Mouse (Mus musculus): ENCODE results near the gene Racgap1. TPM values are rescaled to one million over a fixed set of nuclear protein-coding genes. Genes with fewer than 3 reads are reported as not detected.
A peak's percentile ranks its signal among the peaks of the same experiment; 100 is the strongest.

Gene Racgap1
- 97.6 and 102 TPM in 2 replicates for polyA plus RNA-seq (2015; fragmentation: Nextera tagmentation; extraction: Ambion mirVana)

DNA sequence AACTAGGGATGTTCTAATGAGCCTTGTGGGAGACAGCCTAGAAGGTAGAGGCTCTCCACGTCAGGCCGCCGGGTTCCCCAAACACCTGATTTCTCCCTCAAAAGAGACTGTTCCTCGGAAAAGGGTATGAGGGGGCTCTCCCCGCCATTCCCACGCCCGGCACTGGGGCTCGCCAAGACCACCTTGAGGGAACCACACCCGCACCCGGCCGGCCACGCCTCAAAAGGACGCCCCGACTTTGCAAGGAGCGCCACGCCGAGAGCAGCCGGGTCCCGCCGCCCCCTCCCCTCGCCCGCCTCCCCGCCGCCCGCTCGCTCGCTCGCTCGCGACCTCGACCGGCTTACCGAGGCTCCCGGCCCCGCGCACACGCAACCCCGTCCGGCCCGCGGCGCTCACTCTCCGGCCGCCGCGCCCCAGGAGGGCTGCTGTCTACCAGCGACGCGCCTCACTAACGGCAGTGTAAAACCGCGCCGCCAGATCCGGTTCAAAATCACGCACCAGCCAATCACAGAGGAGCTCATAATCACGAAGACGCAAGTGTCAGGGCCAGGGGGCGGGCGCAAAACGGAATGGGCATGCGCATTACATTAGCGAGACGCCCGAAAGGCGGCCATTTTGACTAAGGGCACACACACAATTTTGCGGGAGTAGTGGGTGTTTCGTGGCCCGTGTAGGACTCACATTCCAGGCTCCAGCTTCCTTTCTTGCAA, at the start of gene Racgap1:
Gene Racgap1 (minus strand): TSS at position 494 of the 710 bp plus-strand sequence.
- peaks cover 11% of the 10 kb centered on the region for H3K27me3 ChIP-seq
- no peaks in the 10 kb centered on the region for H3K9me3 ChIP-seq
- ATAC-seq (ENCODE audit: low FRiP score) = peak; percentile 85
- H3K9ac ChIP-seq = peak within 1 kb of the TSS; percentile 81
- no peaks in the 10 kb centered on the region for H3K36me3 ChIP-seq
- WGBS = under 1% methylated on average over 68 of the region's 68 CpGs
- peaks cover 81% of the 10 kb centered on the region for H3K4me1 ChIP-seq (replicated peaks)
- H3K27ac ChIP-seq = peak within 1 kb of the TSS; percentile 45; the same call in 1 of the 2 replicates
- H3K4me3 ChIP-seq = peak within 1 kb of the TSS; percentile 79
- peak within 1 kb of the TSS; percentile 89 for H3K4me2 ChIP-seq

DNA sequence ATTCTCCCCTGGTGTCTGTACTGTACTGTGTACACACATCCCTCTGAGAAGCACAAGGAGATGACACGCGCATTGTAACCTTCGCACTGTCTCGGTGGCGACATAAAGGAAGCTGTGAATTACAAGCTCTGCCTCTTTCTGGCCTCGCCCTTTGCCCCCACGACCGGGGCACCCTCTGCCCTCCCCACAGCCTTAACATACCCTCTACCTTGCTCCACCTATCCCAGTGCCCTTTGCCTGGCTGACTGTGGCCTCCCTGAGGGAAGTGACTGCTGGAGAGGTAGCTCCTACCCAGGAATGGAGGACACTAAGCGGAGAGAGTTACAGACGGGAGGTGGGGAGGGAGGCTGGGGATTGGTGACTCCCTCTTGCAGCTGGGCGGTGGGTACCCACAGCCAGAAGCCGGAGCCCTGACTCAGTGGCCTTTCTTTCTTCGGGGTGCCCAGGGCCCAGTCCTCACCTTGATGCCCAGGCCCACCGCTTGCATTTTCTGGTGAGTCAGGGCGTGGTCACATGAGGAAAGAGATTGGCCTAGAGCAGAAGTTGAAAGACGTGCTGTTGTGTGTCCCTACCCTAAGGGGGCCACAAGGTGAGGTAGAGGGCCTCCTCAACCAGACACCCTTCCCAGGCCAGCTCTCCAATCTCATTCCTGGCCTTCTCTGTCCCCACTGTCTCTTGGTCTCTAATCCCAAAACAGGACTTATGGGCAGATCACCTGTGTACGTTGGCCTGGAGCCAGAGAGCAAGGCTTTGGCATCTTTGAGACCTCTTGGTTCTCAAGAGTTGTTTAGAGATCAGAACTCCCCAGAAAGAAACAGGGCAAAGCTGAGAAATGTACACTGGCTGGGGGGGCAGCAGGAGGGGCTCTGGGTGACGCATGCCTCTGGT, 49.0 kb upstream of the Racgap1 start:
- Histone ChIP-seq H3K4me3 (no peak overlapping the region), H3K27ac (0 out of 2 replicates have a peak overlapping the region, but pooled peaks have one; percentile 99), H3K9me3 (no peaks in the 10 kb centered on the region), H3K27me3 (no peaks in the 10 kb centered on the region), H3K4me2 (no peak overlapping the region), H3K9ac (no peak overlapping the region), H3K36me3 (peaks cover 65% of the 10 kb centered on the region), H3K4me1 (replicated peaks) (peaks cover 26% of the 10 kb centered on the region)
- ATAC-seq (ENCODE audit: low FRiP score) = no peak
- WGBS = 90% methylated on average over 18 of the region's 18 CpGs

DNA sequence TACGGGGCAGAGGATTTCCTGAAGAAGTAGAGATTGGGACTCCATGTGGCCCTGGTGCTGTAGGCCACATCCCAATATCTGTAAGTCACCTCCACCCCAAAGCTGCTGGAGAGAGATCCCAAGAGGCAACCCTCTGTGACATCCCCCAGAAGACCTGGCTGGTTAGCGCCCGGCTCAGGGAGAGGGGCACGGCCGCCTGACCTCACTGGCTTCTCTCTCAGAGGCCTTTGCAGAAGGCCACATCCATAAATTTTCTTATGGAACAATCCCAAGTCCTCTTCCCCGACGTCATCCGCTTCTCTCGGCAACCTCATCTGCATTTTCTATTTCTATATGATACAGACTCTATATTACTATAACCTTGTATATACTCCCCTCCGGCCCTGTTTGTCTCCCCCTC, 48.3 kb upstream of the Racgap1 start:
- Histone ChIP-seq H3K27ac (no peak overlapping the region), H3K9ac (no peak overlapping the region), H3K4me3 (no peak overlapping the region), H3K4me1 (replicated peaks) (peaks cover 21% of the 10 kb centered on the region), H3K9me3 (no peaks in the 10 kb centered on the region), H3K27me3 (no peaks in the 10 kb centered on the region), H3K36me3 (peaks cover 68% of the 10 kb centered on the region), H3K4me2 (no peak overlapping the region)
- no peak for ATAC-seq (ENCODE audit: low FRiP score)
- WGBS = 81% methylated on average over 10 of the region's 10 CpGs

GRCm38 (mm10) chr15:99698533-99699085, 47.2 kb upstream of the Racgap1 start:
- H3K4me1 ChIP-seq (replicated peaks) = peaks cover 20% of the 10 kb centered on the region
- no peaks in the 10 kb centered on the region for H3K27me3 ChIP-seq
- H3K27ac ChIP-seq = no peak overlapping the region
- peaks cover 65% of the 10 kb centered on the region for H3K36me3 ChIP-seq
- H3K9me3 ChIP-seq = no peaks in the 10 kb centered on the region
- no peak overlapping the region for H3K4me2 ChIP-seq
- peak overlapping the region; percentile 46; the same call in 1 of the 2 replicates for H3K9ac ChIP-seq
- ATAC-seq (ENCODE audit: low FRiP score) = no peak
- WGBS = 39% methylated on average over 20 of the region's 20 CpGs
- H3K4me3 ChIP-seq = no peak overlapping the region

DNA sequence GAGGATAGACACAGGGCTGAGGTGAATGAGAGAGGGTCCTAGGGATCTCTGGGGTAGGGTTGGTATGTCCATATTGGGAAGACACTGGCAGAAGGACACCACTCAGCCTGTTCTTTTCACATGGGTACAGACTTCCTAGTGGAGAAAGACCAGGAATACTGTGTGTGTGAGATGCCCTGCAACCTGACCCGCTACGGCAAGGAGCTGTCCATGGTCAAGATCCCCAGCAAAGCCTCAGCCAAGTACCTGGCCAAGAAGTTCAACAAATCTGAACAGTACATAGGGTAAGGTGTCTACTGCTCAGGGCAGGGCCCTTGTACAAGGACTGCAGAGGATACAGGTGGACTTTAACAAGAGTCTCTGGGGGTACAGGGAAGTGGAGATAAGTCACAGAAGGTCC, 45.9 kb upstream of the Racgap1 start:
- Histone ChIP-seq H3K36me3 (peaks cover 72% of the 10 kb centered on the region), H3K27ac (no peak overlapping the region), H3K4me1 (replicated peaks) (peaks cover 22% of the 10 kb centered on the region), H3K4me2 (no peak overlapping the region), H3K27me3 (no peaks in the 10 kb centered on the region), H3K9me3 (no peaks in the 10 kb centered on the region), H3K9ac (no peak overlapping the region), H3K4me3 (no peak overlapping the region)
- 40% methylated on average over 2 of the region's 2 CpGs for WGBS
- ATAC-seq (ENCODE audit: low FRiP score) = no peak

DNA sequence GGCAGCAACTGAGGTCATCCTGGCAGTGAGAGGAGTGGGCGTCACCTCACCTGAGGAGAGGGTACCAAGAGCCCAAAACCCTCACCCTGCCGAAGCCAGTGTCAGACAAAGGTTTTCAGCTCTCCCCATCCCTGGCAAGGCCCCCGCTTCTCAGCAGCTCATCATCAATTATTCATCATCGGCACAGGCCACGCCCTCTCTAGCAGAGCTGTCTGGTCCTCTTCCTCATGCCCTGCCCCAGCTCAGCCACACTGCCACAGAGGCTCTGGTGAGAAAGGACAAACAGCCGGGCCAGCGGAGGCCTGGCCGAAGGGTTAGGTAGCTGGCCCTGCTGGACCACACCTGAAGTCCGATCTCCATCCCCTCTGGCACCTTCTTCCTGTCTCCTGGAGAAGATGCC, 40.5 kb upstream of the Racgap1 start:
- 0 out of 2 replicates have a peak, but pooled peaks have one; percentile 32 for ATAC-seq (ENCODE audit: low FRiP score)
- no peaks in the 10 kb centered on the region for H3K27me3 ChIP-seq
- peak overlapping the region; percentile 49 for H3K9ac ChIP-seq
- H3K9me3 ChIP-seq = no peaks in the 10 kb centered on the region
- no peak overlapping the region for H3K4me3 ChIP-seq
- WGBS = 34% methylated on average over 9 of the region's 9 CpGs
- H3K4me2 ChIP-seq = peak overlapping the region; percentile 26; the same call in 1 of the 2 replicates
- peaks cover 45% of the 10 kb centered on the region for H3K4me1 ChIP-seq (replicated peaks)
- H3K27ac ChIP-seq = peak overlapping the region; percentile 79
- peaks cover 49% of the 10 kb centered on the region for H3K36me3 ChIP-seq

GRCm38 (mm10) chr15:99690924-99691323, 39.5 kb upstream of the Racgap1 start:
- peak overlapping the region; percentile 71 for H3K27ac ChIP-seq

GRCm38 (mm10) chr15:99688712-99689111, 37.3 kb upstream of the Racgap1 start:
- H3K9me3 ChIP-seq = no peaks in the 10 kb centered on the region
- peaks cover 36% of the 10 kb centered on the region for H3K4me1 ChIP-seq (replicated peaks)
- peaks cover 52% of the 10 kb centered on the region for H3K36me3 ChIP-seq
- ATAC-seq (ENCODE audit: low FRiP score) = peak; percentile 41; the same call in 1 of the 2 replicates
- no peak overlapping the region for H3K9ac ChIP-seq
- H3K4me3 ChIP-seq = no peak overlapping the region
- H3K4me2 ChIP-seq = no peak overlapping the region
- H3K27me3 ChIP-seq = no peaks in the 10 kb centered on the region
- H3K27ac ChIP-seq = no peak overlapping the region
- WGBS = 4% methylated on average over 4 of the region's 4 CpGs

More at GRCm38 (mm10) chr15:99690924-99691323, 39.5 kb upstream of the Racgap1 start:
- Histone ChIP-seq H3K4me2 (no peak overlapping the region), H3K27me3 (no peaks in the 10 kb centered on the region), H3K36me3 (peaks cover 49% of the 10 kb centered on the region), H3K9ac (peak overlapping the region; percentile 35), H3K9me3 (no peaks in the 10 kb centered on the region), H3K4me3 (no peak overlapping the region), H3K4me1 (replicated peaks) (peaks cover 45% of the 10 kb centered on the region)
- WGBS = 27% methylated on average over 4 of the region's 4 CpGs
- ATAC-seq (ENCODE audit: low FRiP score) = no peak

DNA sequence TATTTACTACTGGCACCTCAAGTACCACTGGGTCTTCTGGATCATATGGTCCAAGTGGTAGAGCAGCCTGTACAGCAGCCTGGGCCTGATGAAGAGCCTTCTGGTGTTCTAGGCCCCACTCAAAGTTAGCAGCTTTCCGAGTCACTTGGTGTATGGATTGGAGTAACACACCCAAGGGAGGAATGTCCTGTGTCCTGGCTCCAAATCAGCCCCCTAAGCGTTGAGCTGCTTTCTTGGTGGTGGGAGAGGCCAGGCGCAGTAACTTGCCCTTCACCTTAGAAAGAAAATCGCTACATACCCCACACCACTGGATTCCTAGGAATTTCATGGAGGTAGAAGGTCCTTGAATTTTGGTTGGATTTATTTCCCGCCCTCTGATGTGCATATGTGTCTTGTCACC, 32.7 kb upstream of the Racgap1 start:
- Histone ChIP-seq H3K9me3 (no peaks in the 10 kb centered on the region), H3K4me2 (no peak overlapping the region), H3K27me3 (no peaks in the 10 kb centered on the region), H3K4me1 (replicated peaks) (peaks cover 3% of the 10 kb centered on the region), H3K4me3 (no peak overlapping the region), H3K27ac (no peak overlapping the region), H3K9ac (no peak overlapping the region), H3K36me3 (peaks cover 63% of the 10 kb centered on the region)
- ATAC-seq (ENCODE audit: low FRiP score) = no peak
- WGBS = 95% methylated on average over 5 of the region's 5 CpGs

GRCm38 (mm10) chr15:99682880-99683279, 31.4 kb upstream of the Racgap1 start:
- Histone ChIP-seq H3K36me3 (peaks cover 61% of the 10 kb centered on the region), H3K4me3 (no peak overlapping the region), H3K4me1 (replicated peaks) (peaks cover 16% of the 10 kb centered on the region), H3K4me2 (no peak overlapping the region), H3K9ac (no peak overlapping the region), H3K27me3 (no peaks in the 10 kb centered on the region), H3K27ac (no peak overlapping the region), H3K9me3 (no peaks in the 10 kb centered on the region)
- WGBS = 93% methylated on average over 7 of the region's 7 CpGs
- ATAC-seq (ENCODE audit: low FRiP score) = no peak

DNA sequence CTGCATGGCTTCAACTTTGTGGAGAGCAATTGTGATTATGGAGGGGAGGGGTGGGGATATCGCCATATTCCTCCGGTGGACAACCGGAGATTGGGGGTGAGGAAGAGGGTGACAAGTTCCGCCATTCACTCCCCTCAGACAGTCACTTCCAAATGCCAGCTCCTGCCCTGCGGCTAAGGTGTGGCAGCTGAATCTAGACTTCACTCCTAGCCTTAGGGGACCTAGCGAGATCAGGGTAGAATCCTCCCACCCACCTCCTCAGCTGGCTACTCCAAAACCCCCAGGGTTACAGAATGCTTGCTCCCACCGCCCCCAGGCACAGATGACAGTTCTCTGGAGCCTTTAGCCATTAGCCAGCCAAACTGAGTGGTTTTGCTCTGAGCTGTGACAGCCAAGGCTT, 27.6 kb upstream of the Racgap1 start:
- H3K9ac ChIP-seq = no peak overlapping the region
- no peaks in the 10 kb centered on the region for H3K27me3 ChIP-seq
- WGBS = 72% methylated on average over 7 of the region's 7 CpGs
- no peak overlapping the region for H3K4me3 ChIP-seq
- H3K36me3 ChIP-seq = peaks cover 28% of the 10 kb centered on the region
- no peak for ATAC-seq (ENCODE audit: low FRiP score)
- 0 out of 2 replicates have a peak overlapping the region, but pooled peaks have one; percentile 13 for H3K4me2 ChIP-seq
- H3K9me3 ChIP-seq = no peaks in the 10 kb centered on the region
- peaks cover 55% of the 10 kb centered on the region for H3K4me1 ChIP-seq (replicated peaks)
- H3K27ac ChIP-seq = peak overlapping the region; percentile 23; the same call in 1 of the 2 replicates

Data from hindbrain, embryonic 13.5 days (tissue).